Mouse (Mus musculus): ENCODE data around the gene Gsap. TPM values are rescaled to one million over a fixed set of nuclear protein-coding genes. Genes with fewer than 3 reads are reported as not detected.
A peak's percentile ranks its signal among the peaks of the same experiment; 100 is the strongest.
"Not testable (repeated sequence)": the region's sequence is repeated elsewhere in the genome, so short reads cannot be mapped to it uniquely, and the experiment has no call there.

Gene Gsap
- 7.7 and 8.8 TPM in 2 replicates for polyA plus RNA-seq (2014; fragmentation: Nextera tagmentation; extraction: Ambion mirVana)

GRCm38 (mm10) chr5:21185764-21186685, at the start of gene Gsap:
TSS of gene Gsap (plus strand) at chr5:21186255.
- no peak within 1 kb of the TSS for H3K27ac ChIP-seq (ENCODE audit: low read depth, low read length)
- no peaks in the 10 kb centered on the region for H3K27me3 ChIP-seq (replicated peaks; ENCODE audit: control insufficient read depth, insufficient read depth, low read length)
- H3K4me1 ChIP-seq (ENCODE audit: control insufficient read depth, insufficient read depth, low read length) = peaks cover 6% of the 10 kb centered on the region; the same call in 1 of the 2 replicates
- 4% methylated on average over 43 of the region's 43 CpGs for WGBS
- ATAC-seq (peak; percentile 91), DNase-seq (ENCODE audit: low spot score) (peak; percentile 56)
- H3K4me2 ChIP-seq (ENCODE audit: low read length) = peak within 1 kb of the TSS; percentile 74
- H3K9ac ChIP-seq (ENCODE audit: low read length) = peak within 1 kb of the TSS; percentile 73
- H3K4me3 ChIP-seq (ENCODE audit: low read depth, low read length) = peak within 1 kb of the TSS; percentile 49
- H3K36me3 ChIP-seq (ENCODE audit: control insufficient read depth, insufficient read depth, low read length) = no peaks in the 10 kb centered on the region
- no peaks in the 10 kb centered on the region for H3K9me3 ChIP-seq (replicated peaks; ENCODE audit: control insufficient read depth, low read length)

DNA sequence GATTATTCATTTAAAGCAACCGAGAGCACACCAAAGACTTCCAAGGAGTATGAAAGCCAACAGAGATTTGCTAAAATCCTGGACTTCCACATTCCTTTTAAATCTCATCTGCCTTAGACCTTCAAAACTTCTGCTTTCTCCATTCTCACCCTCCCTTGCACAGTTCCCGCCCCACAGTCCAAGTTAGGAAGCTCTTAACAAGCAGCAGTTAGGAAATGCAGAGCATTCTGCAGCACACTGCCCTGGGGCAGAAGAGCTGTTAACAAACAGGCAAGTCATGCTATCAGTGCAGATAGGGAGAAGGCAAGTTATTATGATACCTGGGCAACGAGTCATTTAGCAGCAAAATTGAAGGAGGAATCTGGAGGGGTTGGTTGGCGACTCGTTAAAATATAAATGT, 49.5 kb upstream of the Gsap start:
- 70% methylated on average over 5 of the region's 5 CpGs for WGBS
- H3K9me3 ChIP-seq (replicated peaks; ENCODE audit: control insufficient read depth, low read length) = no peaks in the 10 kb centered on the region
- H3K36me3 ChIP-seq (ENCODE audit: control insufficient read depth, insufficient read depth, low read length) = no peaks in the 10 kb centered on the region
- H3K4me1 ChIP-seq (ENCODE audit: control insufficient read depth, insufficient read depth, low read length) = no peaks in the 10 kb centered on the region
- H3K4me3 ChIP-seq (ENCODE audit: low read depth, low read length) = no peak overlapping the region
- no peak overlapping the region for H3K4me2 ChIP-seq (ENCODE audit: low read length)
- no peak for DNase-seq (ENCODE audit: low spot score)
- ATAC-seq = no peak
- no peak overlapping the region for H3K27ac ChIP-seq (ENCODE audit: low read depth, low read length)
- H3K9ac ChIP-seq (ENCODE audit: low read length) = no peak overlapping the region
- H3K27me3 ChIP-seq (replicated peaks; ENCODE audit: control insufficient read depth, insufficient read depth, low read length) = no peaks in the 10 kb centered on the region

GRCm38 (mm10) chr5:21139505-21139904, 46.5 kb upstream of the Gsap start:
- DNase-seq (ENCODE audit: low spot score) (peak; percentile 92), ATAC-seq (peak; percentile 98)
- Histone ChIP-seq H3K4me2 (ENCODE audit: low read length) (no peak overlapping the region), H3K4me3 (ENCODE audit: low read depth, low read length) (no peak overlapping the region), H3K27ac (ENCODE audit: low read depth, low read length) (peak overlapping the region; percentile 46; the same call in 1 of the 2 replicates), H3K36me3 (ENCODE audit: control insufficient read depth, insufficient read depth, low read length) (no peaks in the 10 kb centered on the region), H3K4me1 (ENCODE audit: control insufficient read depth, insufficient read depth, low read length) (no peaks in the 10 kb centered on the region), H3K27me3 (replicated peaks; ENCODE audit: control insufficient read depth, insufficient read depth, low read length) (no peaks in the 10 kb centered on the region), H3K9ac (ENCODE audit: low read length) (no peak overlapping the region), H3K9me3 (replicated peaks; ENCODE audit: control insufficient read depth, low read length) (no peaks in the 10 kb centered on the region)
- 27% methylated on average over 9 of the region's 9 CpGs for WGBS

DNA sequence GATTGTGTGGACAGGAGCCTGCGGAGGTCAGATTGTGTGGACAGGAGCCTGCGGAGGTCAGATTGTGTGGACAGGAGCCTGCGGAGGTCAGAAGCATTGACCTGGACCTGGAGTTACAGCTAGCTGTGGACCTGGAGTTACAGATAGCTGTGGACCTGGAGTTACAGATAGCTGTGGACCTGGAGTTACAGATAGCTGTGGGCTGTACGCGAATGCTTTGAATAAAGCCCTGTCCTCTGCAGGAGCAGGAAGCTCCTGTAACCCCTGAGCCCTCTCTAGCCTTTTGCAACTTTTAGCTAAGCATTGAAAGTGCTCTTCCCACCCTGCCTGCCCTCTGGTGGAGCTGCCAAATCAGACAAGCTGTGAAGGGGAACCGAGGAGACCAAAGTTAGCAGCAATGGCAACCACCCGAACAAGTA, 44.9 kb upstream of the Gsap start:
- H3K9ac ChIP-seq (ENCODE audit: low read length); DNase-seq (ENCODE audit: low spot score); H3K36me3 ChIP-seq (ENCODE audit: control insufficient read depth, insufficient read depth, low read length): not testable (repeated sequence)

DNA sequence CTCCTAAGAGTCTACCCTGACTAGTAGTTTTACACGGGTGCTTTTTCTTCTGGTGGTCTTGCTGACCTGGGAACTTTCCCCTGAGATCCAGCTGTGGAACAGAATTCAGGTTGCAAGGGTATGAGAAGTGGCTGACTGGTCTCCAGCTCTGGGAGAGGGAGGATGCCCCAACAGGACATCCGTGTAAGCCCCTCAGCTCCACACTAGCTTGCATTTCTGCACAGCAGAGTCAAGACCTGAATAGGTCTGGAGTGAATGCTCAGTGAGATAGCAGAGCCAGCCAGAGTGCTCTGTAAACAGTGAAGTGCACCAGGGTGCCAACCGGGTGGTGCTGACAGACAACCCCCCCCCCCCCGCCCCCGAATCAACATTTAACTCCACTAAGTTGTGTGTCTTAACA, 44.4 kb upstream of the Gsap start:
- Histone ChIP-seq H3K4me2 (ENCODE audit: low read length) (no peak overlapping the region), H3K36me3 (ENCODE audit: control insufficient read depth, insufficient read depth, low read length) (no peaks in the 10 kb centered on the region), H3K9ac (ENCODE audit: low read length) (no peak overlapping the region), H3K4me1 (ENCODE audit: control insufficient read depth, insufficient read depth, low read length) (no peaks in the 10 kb centered on the region), H3K27me3 (replicated peaks; ENCODE audit: control insufficient read depth, insufficient read depth, low read length) (no peaks in the 10 kb centered on the region), H3K27ac (ENCODE audit: low read depth, low read length) (no peak overlapping the region), H3K9me3 (replicated peaks; ENCODE audit: control insufficient read depth, low read length) (no peaks in the 10 kb centered on the region), H3K4me3 (ENCODE audit: low read depth, low read length) (no peak overlapping the region)
- DNase-seq (ENCODE audit: low spot score) = no peak
- 64% methylated on average over 5 of the region's 5 CpGs for WGBS
- ATAC-seq = no peak

More for the DNA sequence above, 44.9 kb upstream of the Gsap start:
- H3K4me3 ChIP-seq (ENCODE audit: low read depth, low read length); H3K27ac ChIP-seq (ENCODE audit: low read depth, low read length); H3K9me3 ChIP-seq (replicated peaks; ENCODE audit: control insufficient read depth, low read length); H3K4me1 ChIP-seq (ENCODE audit: control insufficient read depth, insufficient read depth, low read length); H3K27me3 ChIP-seq (replicated peaks; ENCODE audit: control insufficient read depth, insufficient read depth, low read length); ATAC-seq; H3K4me2 ChIP-seq (ENCODE audit: low read length): not testable (repeated sequence)
- 78% methylated on average over 7 of the region's 7 CpGs for WGBS

DNA sequence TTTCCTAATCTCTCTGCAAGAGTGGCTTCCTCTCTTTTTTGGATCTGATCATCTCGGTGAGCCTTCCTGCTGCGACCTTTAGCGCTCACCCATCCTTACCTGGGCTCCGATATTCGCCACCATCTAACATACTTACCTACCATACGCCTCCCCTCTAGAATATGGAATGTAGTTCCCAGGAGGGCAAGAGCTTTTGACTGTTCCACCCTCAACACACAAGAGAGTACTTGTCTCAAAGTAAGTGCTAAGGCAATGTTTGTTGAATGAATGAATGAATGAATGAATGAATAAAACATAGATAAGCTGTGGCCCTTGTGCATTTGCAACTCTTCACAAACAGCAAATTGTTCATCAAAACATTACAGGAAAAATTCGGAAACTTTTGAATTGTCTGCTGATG, 43.0 kb upstream of the Gsap start:
- WGBS = 92% methylated on average over 7 of the region's 7 CpGs
- ATAC-seq = no peak
- Histone ChIP-seq H3K4me3 (ENCODE audit: low read depth, low read length) (no peak overlapping the region), H3K4me1 (ENCODE audit: control insufficient read depth, insufficient read depth, low read length) (no peaks in the 10 kb centered on the region), H3K9ac (ENCODE audit: low read length) (no peak overlapping the region), H3K27me3 (replicated peaks; ENCODE audit: control insufficient read depth, insufficient read depth, low read length) (no peaks in the 10 kb centered on the region), H3K27ac (ENCODE audit: low read depth, low read length) (no peak overlapping the region), H3K4me2 (ENCODE audit: low read length) (no peak overlapping the region), H3K9me3 (replicated peaks; ENCODE audit: control insufficient read depth, low read length) (no peaks in the 10 kb centered on the region), H3K36me3 (ENCODE audit: control insufficient read depth, insufficient read depth, low read length) (no peaks in the 10 kb centered on the region)
- no peak for DNase-seq (ENCODE audit: low spot score)

DNA sequence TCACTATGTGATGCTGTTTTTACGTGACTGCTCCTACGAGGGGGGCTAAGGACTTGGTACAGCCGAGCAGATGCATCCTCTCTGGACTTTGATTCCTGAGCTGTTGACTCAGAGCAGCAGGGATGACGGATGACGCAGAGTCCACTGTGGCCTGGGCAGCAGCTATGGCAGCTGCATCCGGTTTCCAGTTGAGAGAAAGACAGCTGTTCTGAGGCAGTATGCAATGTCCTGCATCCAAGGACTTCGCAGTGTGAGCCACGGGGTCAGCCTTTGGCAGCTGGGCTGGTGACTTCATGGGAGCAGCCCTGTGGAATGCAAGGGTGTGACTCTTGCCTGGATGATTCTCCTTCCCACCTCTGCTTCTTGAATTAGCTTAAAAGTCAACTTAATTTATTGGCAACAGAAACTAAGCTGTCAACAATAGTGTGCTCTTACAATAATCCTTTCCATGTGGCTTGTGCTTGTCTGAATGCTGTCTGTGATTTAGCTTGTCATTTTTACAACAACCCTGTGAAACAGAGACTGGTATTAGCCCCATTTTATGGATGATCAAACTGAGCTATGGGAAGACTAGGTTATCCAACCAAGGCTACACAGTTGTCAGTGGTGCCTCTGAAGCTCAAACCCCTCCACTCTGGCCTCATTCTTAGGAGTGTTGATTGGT, 41.4 kb upstream of the Gsap start:
- peak; percentile 10 for DNase-seq (ENCODE audit: low spot score)

GRCm38 (mm10) chr5:21148358-21148757, 37.7 kb upstream of the Gsap start:
- H3K4me3 ChIP-seq (ENCODE audit: low read depth, low read length) = no peak overlapping the region
- DNase-seq (ENCODE audit: low spot score) (no peak), ATAC-seq (no peak)
- H3K36me3 ChIP-seq (ENCODE audit: control insufficient read depth, insufficient read depth, low read length) = no peaks in the 10 kb centered on the region
- H3K9ac ChIP-seq (ENCODE audit: low read length) = no peak overlapping the region
- no peaks in the 10 kb centered on the region for H3K9me3 ChIP-seq (replicated peaks; ENCODE audit: control insufficient read depth, low read length)
- no peak overlapping the region for H3K4me2 ChIP-seq (ENCODE audit: low read length)
- no peaks in the 10 kb centered on the region for H3K4me1 ChIP-seq (ENCODE audit: control insufficient read depth, insufficient read depth, low read length)
- 74% methylated on average over 3 of the region's 3 CpGs for WGBS
- H3K27me3 ChIP-seq (replicated peaks; ENCODE audit: control insufficient read depth, insufficient read depth, low read length) = no peaks in the 10 kb centered on the region
- no peak overlapping the region for H3K27ac ChIP-seq (ENCODE audit: low read depth, low read length)

More for the DNA sequence above, 41.4 kb upstream of the Gsap start:
- H3K9ac ChIP-seq (ENCODE audit: low read length) = no peak overlapping the region
- H3K4me3 ChIP-seq (ENCODE audit: low read depth, low read length) = no peak overlapping the region
- H3K9me3 ChIP-seq (replicated peaks; ENCODE audit: control insufficient read depth, low read length) = no peaks in the 10 kb centered on the region
- H3K27ac ChIP-seq (ENCODE audit: low read depth, low read length) = no peak overlapping the region
- no peak overlapping the region for H3K4me2 ChIP-seq (ENCODE audit: low read length)
- 85% methylated on average over 8 of the region's 8 CpGs for WGBS
- no peaks in the 10 kb centered on the region for H3K4me1 ChIP-seq (ENCODE audit: control insufficient read depth, insufficient read depth, low read length)
- ATAC-seq = no peak
- no peaks in the 10 kb centered on the region for H3K27me3 ChIP-seq (replicated peaks; ENCODE audit: control insufficient read depth, insufficient read depth, low read length)
- H3K36me3 ChIP-seq (ENCODE audit: control insufficient read depth, insufficient read depth, low read length) = no peaks in the 10 kb centered on the region

DNA sequence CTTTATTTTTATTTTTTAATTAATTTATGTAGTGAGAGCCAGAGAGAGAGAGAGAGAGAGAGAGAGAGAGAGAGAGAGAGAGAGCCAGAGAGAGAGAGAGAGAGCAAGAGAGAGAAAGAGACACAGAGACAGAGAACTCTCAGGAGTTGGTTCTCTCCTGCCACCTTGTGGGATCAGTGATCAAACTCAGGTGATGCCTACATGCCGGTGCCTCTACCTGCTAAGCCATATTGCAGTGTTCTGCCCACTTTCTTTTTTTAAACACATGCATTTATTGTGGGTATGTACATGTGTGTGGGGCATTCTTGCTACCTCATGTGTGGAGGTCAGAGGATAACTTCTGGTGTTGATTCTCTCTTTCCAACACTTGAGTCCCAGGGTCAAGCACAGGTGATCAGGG, 32.4 kb upstream of the Gsap start:
- no peak overlapping the region for H3K27ac ChIP-seq (ENCODE audit: low read depth, low read length)
- no peaks in the 10 kb centered on the region for H3K9me3 ChIP-seq (replicated peaks; ENCODE audit: control insufficient read depth, low read length)
- H3K27me3 ChIP-seq (replicated peaks; ENCODE audit: control insufficient read depth, insufficient read depth, low read length) = no peaks in the 10 kb centered on the region
- no peaks in the 10 kb centered on the region for H3K36me3 ChIP-seq (ENCODE audit: control insufficient read depth, insufficient read depth, low read length)
- no peak overlapping the region for H3K4me2 ChIP-seq (ENCODE audit: low read length)
- no peaks in the 10 kb centered on the region for H3K4me1 ChIP-seq (ENCODE audit: control insufficient read depth, insufficient read depth, low read length)
- H3K4me3 ChIP-seq (ENCODE audit: low read depth, low read length) = no peak overlapping the region
- no peak overlapping the region for H3K9ac ChIP-seq (ENCODE audit: low read length)
- DNase-seq (ENCODE audit: low spot score) (no peak), ATAC-seq (no peak)
- 89% methylated on average over 1 of the region's 1 CpGs for WGBS
